Mouse (Mus musculus) CH12.LX (cell line): Measurements from ENCODE around the gene Rdh8. TPM values are rescaled to one million over a fixed set of nuclear protein-coding genes. Genes with fewer than 3 reads are reported as not detected.
A peak's percentile ranks its signal among the peaks of the same experiment; 100 is the strongest.

Experiments
- DNase-seq: peaks from one replicate; pipeline ENCODE4 v3.0.0-alpha.2; 2013; ENCODE audit errors: extremely low read depth
- H3K27ac ChIP-seq: 2 replicates; pipeline ENCODE4 v1.5.1; 2012; ENCODE audit warnings: low read depth, mild to moderate bottlenecking, control low read depth, moderate library complexity; ENCODE audit not compliant: insufficient read depth
- H3K27me3 ChIP-seq: replicated peaks from 2 replicates; pipeline ENCODE3; 2012; ENCODE audit warnings: inconsistent platforms
- H3K36me3 ChIP-seq, 2 experiments: replicated peaks in 1 of 2; 2 replicates each; pipeline versions ENCODE3 to v1.6.1; 2012; ENCODE audit warnings: inconsistent platforms in 1 of 2, low read length in 1 of 2, mild to moderate bottlenecking in 1 of 2, mixed read lengths in 1 of 2, moderate library complexity in 1 of 2; ENCODE audit not compliant: control insufficient read depth in 1 of 2, insufficient read depth in 1 of 2
- H3K4me1 ChIP-seq, 2 experiments: 2 replicates each; pipeline ENCODE4 v1.6.1; 2012; ENCODE audit warnings: inconsistent platforms in 1 of 2, moderate library complexity in 1 of 2; ENCODE audit not compliant: insufficient read depth in 2 of 2, control insufficient read depth in 1 of 2
- H3K4me2 ChIP-seq: 2 replicates; pipeline ENCODE4 v1.6.1; 2012; ENCODE audit warnings: low read depth, mild to moderate bottlenecking, control low read depth; ENCODE audit not compliant: poor library complexity, insufficient read depth, severe bottlenecking
- H3K4me3 ChIP-seq, 3 experiments: fragments of 150-350 bp in 1 of 3; sonication (generic) in 1 of 3; replicated peaks in 1 of 3; 2 replicates each; pipeline versions ENCODE3 to v1.5.1; 2011 to 2012; ENCODE audit warnings: low read depth in 2 of 3, low read length in 2 of 3, mild to moderate bottlenecking in 2 of 3, moderate library complexity in 2 of 3, control low read depth in 1 of 3, improper control_type of control experiment in 1 of 3, inconsistent platforms in 1 of 3, mixed read lengths in 1 of 3; ENCODE audit not compliant: poor library complexity in 1 of 3
- H3K79me2 ChIP-seq: replicated peaks from 2 replicates; pipeline ENCODE4 v1.6.1; 2012; ENCODE audit warnings: mild to moderate bottlenecking, moderate library complexity; ENCODE audit not compliant: control insufficient read depth, poor library complexity, insufficient read depth, severe bottlenecking; ENCODE audit errors: extremely low read depth
- H3K9ac ChIP-seq: 2 replicates; pipeline ENCODE4 v1.6.1; 2012; ENCODE audit warnings: low read depth, mild to moderate bottlenecking, control low read depth, moderate library complexity; ENCODE audit not compliant: insufficient read depth
- H3K9me3 ChIP-seq: replicated peaks from 2 replicates; pipeline ENCODE3; 2012; ENCODE audit warnings: low read length, inconsistent platforms, mixed read lengths
- CHD1 ChIP-seq: IDR thresholded peaks from 2 replicates; pipeline ENCODE4 v1.6.1; 2012; ENCODE audit warnings: low read depth, low read length, improper control_type of control experiment, inconsistent platforms
- CTCF ChIP-seq, 2 experiments: IDR thresholded peaks in 1 of 2; conservative IDR thresholded peaks in 1 of 2; 2 replicates each; pipeline ENCODE4 v1.5.1; 2011 to 2012; ENCODE audit warnings: low read depth in 2 of 2, low read length in 2 of 2, improper control_type of control experiment in 1 of 2, inconsistent platforms in 1 of 2, mild to moderate bottlenecking in 1 of 2, moderate library complexity in 1 of 2
- EP300 ChIP-seq: IDR thresholded peaks from 2 replicates; pipeline ENCODE4 v1.6.1; 2011; ENCODE audit warnings: low read length, improper control_type of control experiment
- IRF4 ChIP-seq: IDR thresholded peaks from 2 replicates; pipeline ENCODE4 v1.6.1; 2014; ENCODE audit warnings: low read depth, mild to moderate bottlenecking, inconsistent platforms, low read length, improper control_type of control experiment
- JUND ChIP-seq: conservative IDR thresholded peaks from 2 replicates; pipeline ENCODE4 v1.6.1; 2011; ENCODE audit warnings: low read depth, low read length, improper control_type of control experiment
- MAFK ChIP-seq: IDR thresholded peaks from 2 replicates; pipeline ENCODE4 v1.6.1; 2011; ENCODE audit warnings: low read length, improper control_type of control experiment; ENCODE audit not compliant: insufficient replicate concordance
- NELFE ChIP-seq: IDR thresholded peaks from 2 replicates; pipeline ENCODE4 v1.6.1; 2011; ENCODE audit warnings: low read depth, low read length, improper control_type of control experiment
- NRF1 ChIP-seq: IDR thresholded peaks from 2 replicates; pipeline ENCODE4 v1.6.1; 2014; ENCODE audit warnings: low read depth, mild to moderate bottlenecking, inconsistent platforms, low read length, improper control_type of control experiment, moderate library complexity
- POLR2A ChIP-seq: IDR thresholded peaks from 2 replicates; pipeline ENCODE4 v1.6.1; 2011; ENCODE audit warnings: low read depth, mild to moderate bottlenecking, improper control_type of control experiment, low read length
- POLR2AphosphoS2 ChIP-seq: IDR thresholded peaks from 2 replicates; pipeline ENCODE4 v1.6.1; 2011; ENCODE audit warnings: low read depth, low read length, improper control_type of control experiment
- RAD21 ChIP-seq: IDR thresholded peaks from 2 replicates; pipeline ENCODE4 v1.6.1; 2011; ENCODE audit warnings: low read depth, mild to moderate bottlenecking, low read length, improper control_type of control experiment, moderate library complexity
- RCOR1 ChIP-seq: conservative IDR thresholded peaks from 2 replicates; pipeline ENCODE4 v1.6.1; 2012; ENCODE audit warnings: low read depth, mild to moderate bottlenecking, inconsistent platforms, low read length, improper control_type of control experiment
- SIN3A ChIP-seq: IDR thresholded peaks from 2 replicates; pipeline ENCODE4 v1.6.1; 2012; ENCODE audit warnings: low read length, improper control_type of control experiment, inconsistent platforms
- SMC3 ChIP-seq: IDR thresholded peaks from 2 replicates; pipeline ENCODE4 v1.6.1; 2011; ENCODE audit warnings: low read depth, low read length, improper control_type of control experiment
- TBP ChIP-seq: conservative IDR thresholded peaks from 2 replicates; pipeline ENCODE4 v1.6.1; 2011; ENCODE audit warnings: low read depth, low read length, improper control_type of control experiment
- TCF12 ChIP-seq: IDR thresholded peaks from 2 replicates; pipeline ENCODE4 v1.6.1; 2014; ENCODE audit warnings: low read depth, mild to moderate bottlenecking, inconsistent platforms, low read length, improper control_type of control experiment
- UBTF ChIP-seq: IDR thresholded peaks from 2 replicates; pipeline ENCODE4 v1.6.1; 2012; ENCODE audit warnings: low read depth, mild to moderate bottlenecking, inconsistent platforms, low read length, improper control_type of control experiment, moderate library complexity
- ZC3H11A ChIP-seq: IDR thresholded peaks from 2 replicates; pipeline ENCODE4 v1.6.1; 2012; ENCODE audit warnings: low read depth, mild to moderate bottlenecking, inconsistent platforms, low read length, improper control_type of control experiment
- ZNF384 ChIP-seq: IDR thresholded peaks from 2 replicates; pipeline ENCODE4 v1.6.1; 2012; ENCODE audit warnings: low read depth, low read length, improper control_type of control experiment, inconsistent platforms
- dilution Hi-C: fragments of 300-500 bp; cut with MboI; formaldehyde crosslinking; loops from 2 replicates; pipeline ENCODE4 v1.14.3; 2020; ENCODE audit warnings: low sequenced_read_pairs; ENCODE audit not compliant: extremely low pct_unique_long_range_greater_than_20kb, extremely low pct_ligation_motif_present
- in situ Hi-C: fragments of 300-500 bp; cut with MboI; formaldehyde crosslinking; loops from 3 replicates; pipeline ENCODE4 v1.14.3; 2019; ENCODE audit warnings: low sequenced_read_pairs, low pct_ligation_motif_present, low pct_unique_long_range_greater_than_20kb, mixed read lengths
- polyA plus RNA-seq: library from polyadenylated mRNA; unstranded; fragments of >175 nt; gene quantifications from 2 replicates; pipeline ENCODE4 v1.2.1, GENCODE M21; 2012; ENCODE audit warnings: low read depth; ENCODE audit not compliant: insufficient read length
- total RNA-seq, 2 experiments: library from RNA; depleted of rRNA; stranded (reverse); fragments of 300-350 nt in 1 of 2; fragments of >200 nt in 1 of 2; gene quantifications; 2 replicates each; pipeline ENCODE4 v1.2.3; 2012 to 2014

Rdh8 gene
- total and polyA plus RNA-seq, 3 experiments: not detected

DNA sequence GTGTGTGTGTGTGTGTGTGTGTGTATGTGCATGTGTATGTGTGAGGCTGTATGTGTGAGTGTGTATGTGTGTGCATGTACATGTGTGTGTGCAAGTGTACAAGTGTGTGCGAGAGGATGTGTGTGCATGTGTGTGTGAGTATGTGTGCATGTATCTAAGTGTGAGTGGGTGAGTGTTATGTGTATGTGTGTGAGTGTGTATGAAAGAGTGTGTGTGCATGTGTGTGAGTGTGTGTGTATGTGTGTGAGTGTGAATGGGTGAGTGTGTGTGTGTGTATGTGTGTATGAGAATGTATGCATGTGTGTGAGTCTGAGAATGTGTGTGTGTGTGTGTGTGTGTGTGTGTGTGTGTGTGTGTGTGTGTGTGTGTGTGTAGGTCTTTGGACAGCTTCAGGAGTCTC lies 9.8 kb downstream of the Rdh8 start:
- no peak for DNase-seq
- Histone ChIP-seq H3K4me1 (peaks cover 0 to 5% of the 10 kb centered on the region in 2 experiments; a peak in 1 of 4 replicates), H3K36me3 (no peaks in the 10 kb centered on the region)
- no peak for TF ChIP-seq NRF1
- TF ChIP-seq CHD1: no peak
- TF ChIP-seq TCF12: no peak
- TF ChIP-seq ZC3H11A: no peak
- no peak for TF ChIP-seq IRF4
- no peak for TF ChIP-seq POLR2AphosphoS2
- no peak for TF ChIP-seq MAFK
- TF ChIP-seq EP300: no peak
- TF ChIP-seq ZNF384: no peak
- no peak for TF ChIP-seq POLR2A
- TF ChIP-seq RCOR1: no peak
- TF ChIP-seq, all 38 proteins: peak for 0
- no peak overlapping the region for H3K4me2 ChIP-seq
- dilution Hi-C loops (no loop called here), in situ Hi-C loops (no loop called here)
- no peak overlapping the region for H3K9ac ChIP-seq
- peaks cover 74% of the 10 kb centered on the region for H3K27me3 ChIP-seq
- no peak overlapping the region for H3K4me3 ChIP-seq
- no peaks in the 10 kb centered on the region for H3K79me2 ChIP-seq
- H3K9me3 ChIP-seq: no peaks in the 10 kb centered on the region
- no peak overlapping the region for H3K27ac ChIP-seq

DNA sequence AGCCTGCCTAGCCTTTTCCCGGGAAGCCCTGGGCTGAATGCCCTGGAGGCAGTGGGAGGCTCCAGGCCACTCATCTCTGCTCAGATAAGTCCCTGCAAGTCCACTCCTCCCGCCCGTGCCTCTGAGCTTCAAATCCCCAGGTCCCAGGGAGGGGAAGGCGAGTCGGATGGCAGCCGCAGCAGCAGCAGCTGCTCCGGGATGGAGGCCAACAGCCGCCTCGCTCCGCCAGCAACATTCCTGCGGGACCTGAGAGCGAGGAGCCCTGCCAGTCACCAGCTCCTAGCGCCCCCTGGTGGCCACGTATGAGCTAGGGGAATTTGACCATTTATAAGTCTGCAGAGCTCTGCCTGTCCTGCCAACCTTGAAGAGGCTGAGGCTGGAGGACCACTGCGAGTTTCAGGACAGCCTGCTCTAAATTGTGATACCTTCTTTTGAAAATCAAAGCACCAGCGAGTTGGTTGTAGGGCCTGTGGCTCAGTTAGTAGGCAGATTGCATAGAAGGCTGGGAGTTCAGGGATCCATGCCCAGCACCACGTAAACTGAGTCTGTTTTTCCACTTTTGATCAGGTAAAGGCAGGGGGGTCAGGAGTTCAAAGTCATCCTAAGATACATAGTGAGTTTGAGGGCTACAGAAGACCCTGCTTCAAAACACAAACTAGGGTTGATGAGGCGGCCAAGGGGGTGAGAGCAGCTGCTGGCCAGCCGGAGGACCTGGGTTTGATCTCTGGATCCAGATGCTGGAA lies 12.8 kb downstream of the Rdh8 start:
- in situ Hi-C loops: loop anchor here (5.0 kb wide), 1 partner anchor 89 kb away; no protein-coding TSS in a partner anchor

More for the DNA sequence above, 12.8 kb downstream of the Rdh8 start:
- H3K27ac ChIP-seq: no peak overlapping the region
- peak; percentile 65 for DNase-seq
- H3K4me3 ChIP-seq: no peak overlapping the region
- H3K4me1 ChIP-seq: peaks cover 2 to 13% of the 10 kb centered on the region in 2 experiments; a peak in 2 of 4 replicates
- H3K79me2 ChIP-seq: no peaks in the 10 kb centered on the region
- H3K27me3 ChIP-seq: peaks cover 65% of the 10 kb centered on the region
- H3K9me3 ChIP-seq: no peaks in the 10 kb centered on the region
- H3K4me2 ChIP-seq: no peak overlapping the region
- dilution Hi-C loops: no loop called here
- TF ChIP-seq NELFE (peak; percentile 15; the same call in 1 of the 2 replicates), POLR2A (no peak), JUND (no peak), CTCF (conservative IDR thresholded peaks at IDR 0.05 in 1 of 2, IDR thresholded peaks at IDR 0.05 in 1 of 2; ENCODE audit: low read depth in 2 of 2, low read length in 2 of 2) (peak; percentile 70 to 89), ZC3H11A (no peak), TCF12 (0 out of 2 replicates have a peak, but pooled peaks have one; percentile 27), SIN3A (no peak), TBP (no peak), SMC3 (peak; percentile 91), UBTF (0 out of 2 replicates have a peak, but pooled peaks have one; percentile 48), ZNF384 (no peak), RAD21 (peak; percentile 64)
- no peak overlapping the region for H3K9ac ChIP-seq
- H3K36me3 ChIP-seq: no peaks in the 10 kb centered on the region
